Mouse (Mus musculus) neural tube, embryonic 13.5 days (tissue): ENCODE results near the gene Retreg3. TPM values are rescaled to one million over a fixed set of nuclear protein-coding genes. Genes with fewer than 3 reads are reported as not detected.

Experiments
- ATAC-seq: fragments of 200-750 bp; cut with Nextera tagmentation; 2 replicates; pipeline ENCODE4 v1.8.0; 2017; ENCODE audit warnings: low read depth, mild to moderate bottlenecking, moderate TSS enrichment, moderate library complexity
- H3K27ac ChIP-seq: fragments of 300-500 bp; sonication (generic); replicated peaks from 2 replicates; pipeline ENCODE4 v1.5.1; 2015; ENCODE audit warnings: moderate library complexity, mild to moderate bottlenecking, inconsistent platforms
- H3K27me3 ChIP-seq: fragments of 300-500 bp; sonication (generic); 2 replicates; pipeline ENCODE4 v1.6.1; 2015; ENCODE audit warnings: mild to moderate bottlenecking, inconsistent platforms
- H3K36me3 ChIP-seq: fragments of 300-500 bp; sonication (generic); 2 replicates; pipeline ENCODE4 v1.6.1; 2015; ENCODE audit warnings: mild to moderate bottlenecking, inconsistent platforms
- H3K4me1 ChIP-seq: fragments of 300-500 bp; sonication (generic); replicated peaks from 2 replicates; pipeline ENCODE4 v1.6.1; 2015; ENCODE audit warnings: inconsistent platforms
- H3K4me2 ChIP-seq: fragments of 300-500 bp; sonication (generic); 2 replicates; pipeline ENCODE4 v1.6.1; 2015; ENCODE audit warnings: inconsistent platforms, mild to moderate bottlenecking, moderate library complexity
- H3K4me3 ChIP-seq: fragments of 300-500 bp; sonication (generic); 2 replicates; pipeline ENCODE4 v1.5.1; 2015; ENCODE audit warnings: mild to moderate bottlenecking, inconsistent platforms
- H3K9ac ChIP-seq: fragments of 300-500 bp; sonication (generic); 2 replicates; pipeline ENCODE4 v1.6.1; 2015; ENCODE audit warnings: moderate library complexity, mild to moderate bottlenecking, inconsistent platforms
- H3K9me3 ChIP-seq: fragments of 300-500 bp; sonication (generic); 2 replicates; pipeline ENCODE4 v1.6.1; 2016; ENCODE audit warnings: inconsistent platforms
- WGBS: fragments of 180-500 bp; shearing (Covaris S2); methylation state at CpG from one replicate; pipeline ENCODE4 v1.1.7; 2015; 5-methylcytosine and 5-hydroxymethylcytosine counted together
- polyA plus RNA-seq: library from polyadenylated mRNA; unstranded; fragments of >200 nt; fragmentation: Nextera tagmentation; extraction: Ambion mirVana; gene quantifications from 2 replicates; pipeline ENCODE4 v1.2.1, GENCODE M21; 2015

Retreg3 gene
- polyA plus RNA-seq, 1 experiment from 2014 or later: 25.8 TPM

DNA sequence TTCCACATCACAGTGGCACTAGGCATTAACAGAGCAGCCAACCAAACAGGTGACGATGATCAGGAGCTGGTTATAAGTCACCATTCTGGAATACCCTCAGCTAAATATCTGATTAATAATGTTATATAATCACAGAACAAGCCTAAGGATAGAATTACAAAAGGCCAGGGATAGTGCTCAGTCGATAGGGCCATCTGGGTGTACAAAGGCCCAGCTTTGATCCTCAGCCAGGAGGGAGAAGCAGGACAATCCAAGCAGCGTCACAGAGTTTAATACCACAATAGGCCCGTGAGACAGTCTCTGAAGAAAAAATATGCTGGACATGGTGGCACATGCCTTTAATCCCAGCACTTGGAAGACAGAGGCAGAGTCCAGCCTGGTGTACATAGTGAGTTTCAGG, 10.3 kb downstream of the Retreg3 start:
- no peak for ATAC-seq
- Histone ChIP-seq H3K36me3 (peaks cover 21% of the 10 kb centered on the region), H3K9me3 (0 out of 2 replicates have a peak, but pooled peaks cover 4% of the 10 kb centered on the region), H3K9ac (no peak overlapping the region), H3K27ac (no peak overlapping the region), H3K4me3 (no peak overlapping the region), H3K4me2 (no peak overlapping the region), H3K4me1 (peaks cover 13% of the 10 kb centered on the region; the same call in 1 of the 2 replicates), H3K27me3 (no peaks in the 10 kb centered on the region)
- WGBS: 63% methylated on average over 4 of the region's 4 CpGs

DNA sequence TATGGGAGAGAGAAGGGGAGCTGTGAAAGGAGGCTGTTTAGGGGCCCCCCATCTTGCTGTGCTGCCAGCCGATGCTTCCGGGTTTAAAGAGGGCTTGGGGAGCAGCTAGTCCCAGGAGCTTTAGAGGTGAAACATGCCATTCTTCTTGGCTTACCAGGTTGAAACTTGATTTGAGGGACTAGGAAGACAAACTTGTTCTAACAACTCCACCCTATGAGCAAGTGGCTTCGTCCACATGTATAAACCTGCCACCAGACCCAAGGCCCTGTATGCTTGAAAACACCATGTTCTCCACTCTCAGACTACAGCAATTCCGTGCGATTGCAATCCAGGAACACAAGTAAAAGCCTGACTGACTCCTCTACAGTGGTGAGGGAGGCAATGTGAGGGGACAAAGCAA, 16.7 kb downstream of the Retreg3 start:
- peaks cover 76% of the 10 kb centered on the region for H3K36me3 ChIP-seq
- H3K4me2 ChIP-seq: no peak overlapping the region
- no peak overlapping the region for H3K27ac ChIP-seq
- H3K9ac ChIP-seq: no peak overlapping the region
- no peaks in the 10 kb centered on the region for H3K27me3 ChIP-seq
- no peak overlapping the region for H3K4me3 ChIP-seq
- WGBS: 91% methylated on average over 5 of the region's 5 CpGs
- no peaks in the 10 kb centered on the region for H3K9me3 ChIP-seq
- H3K4me1 ChIP-seq: no peaks in the 10 kb centered on the region
- no peak for ATAC-seq

DNA sequence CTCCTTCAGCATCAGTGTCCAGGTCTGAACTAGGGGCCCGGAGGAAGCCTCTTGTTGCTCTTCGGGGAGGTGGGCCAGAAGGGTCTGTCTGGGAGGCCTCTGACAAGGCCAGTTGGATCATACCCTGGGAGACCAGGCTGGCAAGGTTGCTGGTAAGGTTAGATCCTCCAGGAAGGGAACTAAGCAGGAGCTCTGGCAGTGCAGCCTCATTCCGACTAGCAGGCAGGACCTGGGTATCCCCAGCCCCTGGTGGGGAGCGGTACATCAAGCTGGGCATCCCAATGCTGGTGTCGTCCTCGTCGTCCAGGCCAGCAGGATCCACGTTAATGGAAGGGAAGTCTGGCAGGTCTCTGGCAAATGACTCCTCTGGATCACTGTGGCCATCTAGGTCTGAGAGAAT, 21.5 kb downstream of the Retreg3 start:
- 91% methylated on average over 8 of the region's 8 CpGs for WGBS
- Histone ChIP-seq H3K36me3 (peaks cover 74% of the 10 kb centered on the region), H3K4me2 (no peak overlapping the region), H3K27ac (no peak overlapping the region), H3K4me3 (no peak overlapping the region), H3K27me3 (no peaks in the 10 kb centered on the region), H3K9ac (no peak overlapping the region), H3K9me3 (no peaks in the 10 kb centered on the region), H3K4me1 (peaks cover 23% of the 10 kb centered on the region)
- ATAC-seq: no peak

DNA sequence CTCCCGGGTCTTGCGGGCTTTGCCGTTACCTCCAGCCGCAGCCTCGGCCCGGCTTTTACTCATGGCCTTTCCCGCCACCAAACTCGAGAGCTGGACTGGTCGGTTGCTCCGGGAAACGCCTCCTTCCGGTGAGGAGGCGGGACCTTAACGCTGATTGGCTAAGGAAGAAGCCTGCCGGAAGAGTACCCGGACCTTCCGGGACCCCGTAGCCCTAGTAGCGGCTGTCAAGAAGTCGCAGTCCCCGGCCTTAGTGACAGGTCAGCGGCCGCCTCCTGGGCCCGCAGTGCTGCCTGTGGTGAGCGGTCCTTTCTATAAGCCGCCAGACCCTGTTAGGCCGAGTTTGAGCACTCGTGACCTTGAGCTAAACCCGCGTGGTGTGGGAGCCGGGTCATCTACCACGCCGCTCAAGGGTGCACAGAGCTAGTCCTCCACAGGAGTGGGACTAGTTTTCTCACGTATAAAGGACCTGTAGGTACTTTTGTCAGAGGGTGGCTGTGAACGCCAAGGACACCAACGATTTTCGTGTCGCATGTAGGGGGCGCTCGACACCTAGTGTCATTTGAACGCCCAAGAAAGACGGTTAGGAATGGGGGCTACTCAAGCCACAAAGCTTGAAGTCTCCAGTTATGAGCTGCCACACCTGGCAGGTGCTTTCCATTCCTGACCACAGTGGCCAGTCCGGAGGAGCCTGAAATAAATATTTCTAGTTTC, 24.2 kb downstream of the Retreg3 start, which contains the start of gene Psmc3ip:
Gene Psmc3ip, minus strand, starts transcription at position 123 of the 711 bp plus-strand sequence.
- peak within 1 kb of the TSS; percentile 91 for H3K27ac ChIP-seq
- peaks cover 23% of the 10 kb centered on the region for H3K4me1 ChIP-seq
- WGBS: under 1% methylated on average over 43 of the region's 43 CpGs
- ATAC-seq: peak; percentile 95
- H3K27me3 ChIP-seq: no peaks in the 10 kb centered on the region
- H3K9me3 ChIP-seq: no peaks in the 10 kb centered on the region
- H3K4me2 ChIP-seq: peak within 1 kb of the TSS; percentile 88
- peak within 1 kb of the TSS; percentile 80 for H3K4me3 ChIP-seq
- peaks cover 75% of the 10 kb centered on the region for H3K36me3 ChIP-seq
- H3K9ac ChIP-seq: peak within 1 kb of the TSS; percentile 82

DNA sequence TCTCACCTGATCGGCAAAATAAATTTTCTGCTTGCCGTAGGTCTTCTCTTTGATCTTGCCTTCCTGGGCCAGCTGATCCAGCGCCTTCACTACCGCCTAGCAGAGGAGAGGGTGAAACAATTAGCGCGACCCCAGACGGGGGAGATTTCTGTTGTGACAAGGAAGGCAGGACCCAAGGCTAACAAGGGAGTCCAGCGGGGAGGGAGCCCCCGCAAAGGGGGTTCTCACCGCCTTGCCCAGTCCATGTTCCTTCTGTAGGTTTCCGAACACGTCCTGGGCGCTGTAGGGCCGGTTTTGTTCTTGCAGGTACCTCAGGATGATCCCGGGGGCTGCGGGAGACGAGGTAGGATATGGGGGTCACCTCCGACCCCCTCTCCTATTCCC, 24.8 kb downstream of the Retreg3 start:
- Histone ChIP-seq H3K27ac (0 out of 2 replicates have a peak overlapping the region, but pooled peaks have one; percentile 91), H3K4me3 (peak overlapping the region; percentile 80), H3K4me2 (peak overlapping the region; percentile 88), H3K4me1 (peaks cover 23% of the 10 kb centered on the region), H3K9me3 (no peaks in the 10 kb centered on the region), H3K27me3 (no peaks in the 10 kb centered on the region), H3K36me3 (peaks cover 75% of the 10 kb centered on the region), H3K9ac (peak overlapping the region; percentile 82)
- 1% methylated on average over 18 of the region's 18 CpGs for WGBS
- peak; percentile 34 for ATAC-seq

DNA sequence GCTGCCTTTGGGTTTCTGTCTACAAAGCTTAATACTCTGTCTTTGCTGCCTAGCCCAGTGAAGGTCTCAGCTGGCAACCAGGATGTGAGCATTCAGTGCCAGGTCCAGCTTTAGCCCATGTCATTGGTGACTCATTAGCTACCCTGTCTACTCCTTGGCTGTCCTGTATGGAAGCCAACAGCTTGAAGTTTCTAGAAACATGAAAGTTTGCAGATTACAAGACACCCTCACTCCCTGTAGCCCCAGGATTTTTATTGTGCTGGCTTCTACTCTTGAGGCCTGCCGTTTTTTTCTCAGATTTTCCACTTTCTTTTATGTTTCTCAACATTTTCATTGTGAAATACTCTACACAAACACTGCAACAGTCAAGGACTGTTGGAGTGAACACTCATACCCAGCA, 29.8 kb downstream of the Retreg3 start:
- Histone ChIP-seq H3K9ac (no peak overlapping the region), H3K4me3 (no peak overlapping the region), H3K9me3 (no peaks in the 10 kb centered on the region), H3K27ac (no peak overlapping the region), H3K36me3 (peaks cover 57% of the 10 kb centered on the region), H3K4me2 (no peak overlapping the region), H3K4me1 (peaks cover 43% of the 10 kb centered on the region), H3K27me3 (no peaks in the 10 kb centered on the region)
- WGBS: 93% methylated on average over 1 of the region's 1 CpGs
- ATAC-seq: no peak

DNA sequence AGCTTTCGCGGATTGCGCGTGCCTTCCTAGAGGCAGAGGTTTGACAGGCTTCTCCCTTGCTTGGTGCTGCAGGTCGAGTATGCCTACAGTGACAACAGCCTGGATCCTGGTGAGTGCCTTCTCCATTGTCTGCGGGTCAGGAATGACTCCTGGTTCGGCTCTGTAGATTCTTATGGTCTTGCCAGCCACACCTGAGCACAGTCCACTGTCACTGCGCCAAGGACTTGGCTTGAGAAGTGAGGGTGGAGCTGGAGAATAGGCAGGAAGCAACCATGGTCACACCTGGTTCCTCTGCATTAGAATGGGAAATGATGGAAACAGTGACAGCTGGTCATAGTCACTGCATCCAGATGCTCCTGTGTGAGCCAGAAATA, 32.0 kb downstream of the Retreg3 start:
- ATAC-seq: no peak; the same call in 1 of the 2 replicates
- no peaks in the 10 kb centered on the region for H3K27me3 ChIP-seq
- peak overlapping the region; percentile 96 for H3K4me2 ChIP-seq
- peaks cover 43% of the 10 kb centered on the region for H3K4me1 ChIP-seq
- peak overlapping the region; percentile 87 for H3K27ac ChIP-seq
- peaks cover 49% of the 10 kb centered on the region for H3K36me3 ChIP-seq
- H3K9me3 ChIP-seq: no peaks in the 10 kb centered on the region
- 11% methylated on average over 8 of the region's 8 CpGs for WGBS
- peak overlapping the region; percentile 56 for H3K4me3 ChIP-seq
- peak overlapping the region; percentile 85 for H3K9ac ChIP-seq

DNA sequence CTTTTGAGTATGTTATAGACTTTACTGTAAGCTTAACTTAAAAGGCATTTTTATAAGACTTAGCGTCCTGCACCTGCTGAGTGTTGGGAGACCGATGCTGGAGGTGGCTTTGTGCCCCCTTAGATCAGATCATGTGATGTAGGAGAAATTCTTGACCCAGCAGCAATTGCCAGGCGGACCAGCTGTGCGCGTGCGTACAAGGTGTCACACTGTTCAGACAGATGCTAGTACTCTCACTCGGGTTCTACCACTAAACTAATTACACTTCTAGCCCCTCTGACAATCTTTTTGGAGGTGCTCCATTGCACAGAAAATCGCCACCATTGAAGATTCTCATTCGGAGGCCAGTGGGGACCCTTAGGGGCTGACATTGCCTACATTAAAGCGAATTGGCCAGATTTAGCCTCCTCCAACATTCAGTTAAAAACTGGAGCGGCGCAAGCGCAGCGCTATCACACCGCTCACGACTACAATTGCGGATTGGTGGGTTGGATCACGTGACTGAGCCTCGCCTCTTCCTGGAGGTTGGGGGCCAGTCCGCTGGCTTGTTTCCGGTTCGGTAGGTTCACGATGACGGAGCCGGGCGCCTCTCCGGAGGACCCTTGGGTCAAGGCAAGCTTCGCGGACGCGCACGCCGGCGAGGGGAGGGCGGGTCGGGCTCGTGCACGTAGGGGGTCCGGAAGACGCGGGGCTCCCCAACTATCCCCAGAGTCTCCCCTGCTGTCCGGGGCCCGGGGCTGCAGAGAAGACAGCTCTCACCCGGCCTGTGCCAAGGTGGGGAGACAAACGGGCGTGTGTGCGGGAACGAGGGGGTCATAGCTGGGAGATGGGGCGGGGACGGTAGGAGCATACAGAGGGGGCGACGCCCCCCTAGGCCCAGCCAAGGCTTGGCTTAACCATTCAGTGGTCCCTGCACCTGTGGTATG, 32.7 kb downstream of the Retreg3 start, which contains the start of gene Mlx:
Gene Mlx, plus strand, starts transcription at position 522 of the 926 bp plus-strand sequence.
- no peaks in the 10 kb centered on the region for H3K9me3 ChIP-seq
- H3K4me1 ChIP-seq: peaks cover 43% of the 10 kb centered on the region
- H3K4me2 ChIP-seq: peak within 1 kb of the TSS; percentile 96
- peak within 1 kb of the TSS; percentile 56 for H3K4me3 ChIP-seq
- peak within 1 kb of the TSS; percentile 87 for H3K27ac ChIP-seq
- WGBS: 2% methylated on average over 52 of the region's 52 CpGs
- peak; percentile 75 for ATAC-seq
- no peaks in the 10 kb centered on the region for H3K27me3 ChIP-seq
- H3K36me3 ChIP-seq: peaks cover 42% of the 10 kb centered on the region
- peak within 1 kb of the TSS; percentile 85 for H3K9ac ChIP-seq

DNA sequence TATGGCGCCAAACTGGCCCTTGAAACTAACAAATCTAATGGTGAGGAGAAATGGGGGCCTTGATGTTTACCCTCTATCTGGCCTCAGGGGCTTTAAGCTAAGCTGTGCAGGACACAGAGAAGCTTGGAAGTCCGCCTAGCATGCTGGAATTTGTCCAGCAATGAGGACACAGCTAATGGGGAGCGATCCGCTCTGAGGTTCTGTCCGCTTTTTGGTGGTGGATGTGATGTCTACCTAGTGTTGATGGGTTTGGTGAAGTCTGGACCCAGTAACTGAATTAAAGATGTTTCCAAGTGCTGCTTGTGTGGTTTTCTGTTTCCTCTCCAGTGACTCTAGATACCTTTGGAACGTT, 33.4 kb downstream of the Retreg3 start:
- peaks cover 35% of the 10 kb centered on the region for H3K36me3 ChIP-seq
- peak overlapping the region; percentile 56 for H3K4me3 ChIP-seq
- peaks cover under 1% of the 10 kb centered on the region; the same call in 1 of the 2 replicates for H3K27me3 ChIP-seq
- peak overlapping the region; percentile 87 for H3K27ac ChIP-seq
- 89% methylated on average over 6 of the region's 6 CpGs for WGBS
- no peak for ATAC-seq
- peak overlapping the region; percentile 85 for H3K9ac ChIP-seq
- H3K4me1 ChIP-seq: peaks cover 51% of the 10 kb centered on the region
- H3K4me2 ChIP-seq: peak overlapping the region; percentile 96
- H3K9me3 ChIP-seq: no peaks in the 10 kb centered on the region

DNA sequence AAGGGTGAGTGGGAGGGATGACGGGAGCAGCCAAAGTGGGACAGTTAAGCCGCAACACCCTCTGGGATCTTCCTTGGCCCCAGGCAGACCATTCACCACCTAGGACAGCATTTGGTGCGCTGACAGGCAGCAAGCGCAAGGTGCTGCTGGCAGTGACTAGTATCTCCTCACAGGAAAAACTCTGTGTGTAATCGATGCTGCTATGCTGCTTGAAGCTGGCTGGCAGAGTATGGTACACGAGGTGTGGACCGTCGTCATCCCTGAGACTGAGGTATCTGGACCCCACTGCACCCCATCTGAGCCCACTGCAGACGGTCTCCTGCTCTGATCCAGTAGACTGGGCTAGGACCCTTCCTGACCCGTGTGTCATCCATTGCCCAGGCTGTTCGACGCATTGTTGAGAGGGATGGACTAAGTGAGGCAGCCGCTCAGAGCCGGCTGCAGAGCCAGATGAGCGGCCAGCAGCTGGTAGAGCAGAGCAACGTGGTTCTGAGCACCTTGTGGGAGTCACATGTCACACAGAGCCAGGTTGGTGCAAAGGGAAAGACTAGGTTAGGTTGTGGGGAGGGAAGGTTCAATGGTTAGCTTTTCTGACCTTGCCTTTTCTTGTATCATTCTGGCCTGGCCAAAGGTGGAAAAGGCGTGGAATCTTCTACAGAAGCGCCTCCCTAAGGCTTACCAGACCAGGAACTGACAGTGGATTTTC, 33.9 kb downstream of the Retreg3 start:
- 0 out of 2 replicates have a peak overlapping the region, but pooled peaks have one; percentile 96 for H3K4me2 ChIP-seq
- H3K27ac ChIP-seq: peak overlapping the region; percentile 87; the same call in 1 of the 2 replicates
- H3K4me3 ChIP-seq: no peak overlapping the region
- peaks cover 30% of the 10 kb centered on the region for H3K36me3 ChIP-seq
- peaks cover 6% of the 10 kb centered on the region for H3K27me3 ChIP-seq
- H3K4me1 ChIP-seq: peaks cover 53% of the 10 kb centered on the region
- no peaks in the 10 kb centered on the region for H3K9me3 ChIP-seq
- 93% methylated on average over 18 of the region's 18 CpGs for WGBS
- peak overlapping the region; percentile 85 for H3K9ac ChIP-seq
- no peak for ATAC-seq

DNA sequence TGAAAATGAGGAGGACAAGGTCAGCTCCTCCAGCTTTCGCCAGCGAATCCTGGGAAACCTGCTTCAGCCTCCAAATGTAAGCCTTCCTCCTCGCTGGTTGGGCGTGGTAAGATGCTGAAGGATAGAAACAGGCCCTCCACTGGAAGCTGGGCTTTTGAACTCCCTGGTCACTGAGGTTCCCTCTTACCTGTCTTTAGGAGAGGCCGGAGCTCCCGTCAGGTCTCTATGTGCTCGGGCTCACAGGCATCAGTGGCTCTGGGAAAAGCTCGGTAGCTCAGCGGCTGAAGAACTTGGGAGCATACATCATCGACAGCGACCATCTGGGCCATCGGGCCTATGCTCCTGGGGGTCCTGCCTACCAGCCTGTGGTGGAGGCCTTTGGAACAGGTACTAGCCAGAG, 34.9 kb downstream of the Retreg3 start:
- no peak for ATAC-seq
- Histone ChIP-seq H3K4me1 (peaks cover 56% of the 10 kb centered on the region), H3K9ac (no peak overlapping the region)

More for the DNA sequence above, 34.9 kb downstream of the Retreg3 start:
- H3K27me3 ChIP-seq: peaks cover 16% of the 10 kb centered on the region
- 95% methylated on average over 12 of the region's 12 CpGs for WGBS
- H3K4me3 ChIP-seq: no peak overlapping the region
- H3K27ac ChIP-seq: no peak overlapping the region
- H3K4me2 ChIP-seq: no peak overlapping the region
- H3K9me3 ChIP-seq: no peaks in the 10 kb centered on the region
- H3K36me3 ChIP-seq: peaks cover 20% of the 10 kb centered on the region
